Mouse (Mus musculus): Measurements from ENCODE around the gene Pex11b. TPM values are rescaled to one million over a fixed set of nuclear protein-coding genes. Genes with fewer than 3 reads are reported as not detected.

The Pex11b gene
- polyA plus RNA-seq, 1 experiment from 2014 or later, result 63.5 TPM

Other genes with a start within 250 kb of the Pex11b start
- 0.20 TPM in 1 of 2 replicates, not detected in the other for gene BC107364, start 183.1 kb upstream of the Pex11b start, polyA plus RNA-seq (2015; fragmentation: Nextera tagmentation; extraction: Ambion mirVana)
- gene Hfe2, start 110.2 kb upstream of the Pex11b start, polyA plus RNA-seq (2015; fragmentation: Nextera tagmentation; extraction: Ambion mirVana), result 1.5 and 1.9 TPM in 2 replicates
- gene Txnip, start 77.4 kb upstream of the Pex11b start, polyA plus RNA-seq (2015; fragmentation: Nextera tagmentation; extraction: Ambion mirVana), result 113 and 137 TPM in 2 replicates
- 1.3 and 1.5 TPM in 2 replicates for gene Gm16253, start 58.4 kb upstream of the Pex11b start, polyA plus RNA-seq (2015; fragmentation: Nextera tagmentation; extraction: Ambion mirVana)
- gene Polr3gl, start 41.2 kb upstream of the Pex11b start, polyA plus RNA-seq (2015; fragmentation: Nextera tagmentation; extraction: Ambion mirVana), result 53.7 and 56.7 TPM in 2 replicates
- gene Ankrd34a, start 38.7 kb upstream of the Pex11b start, polyA plus RNA-seq (2015; fragmentation: Nextera tagmentation; extraction: Ambion mirVana), result 3.1 and 3.2 TPM in 2 replicates
- 8.8 and 9.3 TPM in 2 replicates for gene Lix1l, start 34.2 kb upstream of the Pex11b start, polyA plus RNA-seq (2015; fragmentation: Nextera tagmentation; extraction: Ambion mirVana)
- 148 and 157 TPM in 2 replicates for gene Rbm8a, start 5.4 kb upstream of the Pex11b start, polyA plus RNA-seq (2015; fragmentation: Nextera tagmentation; extraction: Ambion mirVana)
- gene Gm42957, start 98 bp downstream of the Pex11b start, polyA plus RNA-seq (2015; fragmentation: Nextera tagmentation; extraction: Ambion mirVana), result 0.22 and 0.58 TPM in 2 replicates
- 3.5 and 3.8 TPM in 2 replicates for gene Itga10, start 10.2 kb downstream of the Pex11b start, polyA plus RNA-seq (2015; fragmentation: Nextera tagmentation; extraction: Ambion mirVana)
- 1.3 and 2.1 TPM in 2 replicates for gene Ankrd35, start 34.8 kb downstream of the Pex11b start, polyA plus RNA-seq (2015; fragmentation: Nextera tagmentation; extraction: Ambion mirVana)
- gene Pias3, start 61.0 kb downstream of the Pex11b start, polyA plus RNA-seq (2015; fragmentation: Nextera tagmentation; extraction: Ambion mirVana), result 71.5 and 75.2 TPM in 2 replicates
- 13.5 and 16.5 TPM in 2 replicates for gene Nudt17, start 73.2 kb downstream of the Pex11b start, polyA plus RNA-seq (2015; fragmentation: Nextera tagmentation; extraction: Ambion mirVana)
- gene Polr3c, start 92.3 kb downstream of the Pex11b start, polyA plus RNA-seq (2015; fragmentation: Nextera tagmentation; extraction: Ambion mirVana), result 33.3 and 34.5 TPM in 2 replicates
- gene Rnf115, start 92.3 kb downstream of the Pex11b start, polyA plus RNA-seq (2015; fragmentation: Nextera tagmentation; extraction: Ambion mirVana), result 47.9 and 53.1 TPM in 2 replicates
- 0.85 TPM in 1 of 2 replicates, not detected in the other for gene Pdzk1, start 193.9 kb downstream of the Pex11b start, polyA plus RNA-seq (2015; fragmentation: Nextera tagmentation; extraction: Ambion mirVana)
- 0.13 and 0.17 TPM in 2 replicates for gene Cd160, start 194.0 kb downstream of the Pex11b start, polyA plus RNA-seq (2015; fragmentation: Nextera tagmentation; extraction: Ambion mirVana)